Mouse (Mus musculus) CH12.LX (cell line): ENCODE measurements around the gene Cd163. TPM values are rescaled to one million over a fixed set of nuclear protein-coding genes. Genes with fewer than 3 reads are reported as not detected.

Experiments used
- DNase-seq: peaks from one replicate; pipeline ENCODE4 v3.0.0-alpha.2; 2013; ENCODE audit errors: extremely low read depth
- H3K27ac ChIP-seq: 2 replicates; pipeline ENCODE4 v1.5.1; 2012; ENCODE audit warnings: low read depth, mild to moderate bottlenecking, control low read depth, moderate library complexity; ENCODE audit not compliant: insufficient read depth
- H3K27me3 ChIP-seq: replicated peaks from 2 replicates; pipeline ENCODE3; 2012; ENCODE audit warnings: inconsistent platforms
- H3K36me3 ChIP-seq, 2 experiments: replicated peaks in 1 of 2; 2 replicates each; pipeline versions ENCODE3 to v1.6.1; 2012; ENCODE audit warnings: inconsistent platforms in 1 of 2, low read length in 1 of 2, mild to moderate bottlenecking in 1 of 2, mixed read lengths in 1 of 2, moderate library complexity in 1 of 2; ENCODE audit not compliant: control insufficient read depth in 1 of 2, insufficient read depth in 1 of 2
- H3K4me1 ChIP-seq, 2 experiments: 2 replicates each; pipeline ENCODE4 v1.6.1; 2012; ENCODE audit warnings: inconsistent platforms in 1 of 2, moderate library complexity in 1 of 2; ENCODE audit not compliant: insufficient read depth in 2 of 2, control insufficient read depth in 1 of 2
- H3K4me2 ChIP-seq: 2 replicates; pipeline ENCODE4 v1.6.1; 2012; ENCODE audit warnings: low read depth, mild to moderate bottlenecking, control low read depth; ENCODE audit not compliant: poor library complexity, insufficient read depth, severe bottlenecking
- H3K4me3 ChIP-seq, 3 experiments: fragments of 150-350 bp in 1 of 3; sonication (generic) in 1 of 3; replicated peaks in 1 of 3; 2 replicates each; pipeline versions ENCODE3 to v1.5.1; 2011 to 2012; ENCODE audit warnings: low read depth in 2 of 3, low read length in 2 of 3, mild to moderate bottlenecking in 2 of 3, moderate library complexity in 2 of 3, control low read depth in 1 of 3, improper control_type of control experiment in 1 of 3, inconsistent platforms in 1 of 3, mixed read lengths in 1 of 3; ENCODE audit not compliant: poor library complexity in 1 of 3
- H3K79me2 ChIP-seq: replicated peaks from 2 replicates; pipeline ENCODE4 v1.6.1; 2012; ENCODE audit warnings: mild to moderate bottlenecking, moderate library complexity; ENCODE audit not compliant: control insufficient read depth, poor library complexity, insufficient read depth, severe bottlenecking; ENCODE audit errors: extremely low read depth
- H3K9ac ChIP-seq: 2 replicates; pipeline ENCODE4 v1.6.1; 2012; ENCODE audit warnings: low read depth, mild to moderate bottlenecking, control low read depth, moderate library complexity; ENCODE audit not compliant: insufficient read depth
- H3K9me3 ChIP-seq: replicated peaks from 2 replicates; pipeline ENCODE3; 2012; ENCODE audit warnings: low read length, inconsistent platforms, mixed read lengths
- BHLHE40 ChIP-seq: IDR thresholded peaks from 2 replicates; pipeline ENCODE4 v1.6.1; 2011; ENCODE audit warnings: mild to moderate bottlenecking, low read depth, low read length, improper control_type of control experiment
- CTCF ChIP-seq, 2 experiments: IDR thresholded peaks in 1 of 2; conservative IDR thresholded peaks in 1 of 2; 2 replicates each; pipeline ENCODE4 v1.5.1; 2011 to 2012; ENCODE audit warnings: low read depth in 2 of 2, low read length in 2 of 2, improper control_type of control experiment in 1 of 2, inconsistent platforms in 1 of 2, mild to moderate bottlenecking in 1 of 2, moderate library complexity in 1 of 2
- E2F4 ChIP-seq: IDR thresholded peaks from 2 replicates; pipeline ENCODE4 v1.6.1; 2011; ENCODE audit warnings: low read depth, low read length, improper control_type of control experiment; ENCODE audit not compliant: insufficient replicate concordance
- ETS1 ChIP-seq: conservative IDR thresholded peaks from 2 replicates; pipeline ENCODE4 v1.6.1; 2012; ENCODE audit warnings: low read depth, mild to moderate bottlenecking, inconsistent platforms, low read length, improper control_type of control experiment, moderate library complexity
- HCFC1 ChIP-seq: IDR thresholded peaks from 2 replicates; pipeline ENCODE4 v1.6.1; 2012; ENCODE audit warnings: low read depth, mild to moderate bottlenecking, inconsistent platforms, low read length, improper control_type of control experiment
- KAT2A ChIP-seq: IDR thresholded peaks from 2 replicates; pipeline ENCODE4 v1.6.1; 2012; ENCODE audit warnings: low read length, improper control_type of control experiment, inconsistent platforms; ENCODE audit not compliant: insufficient replicate concordance
- MAFK ChIP-seq: IDR thresholded peaks from 2 replicates; pipeline ENCODE4 v1.6.1; 2011; ENCODE audit warnings: low read length, improper control_type of control experiment; ENCODE audit not compliant: insufficient replicate concordance
- MXI1 ChIP-seq: IDR thresholded peaks from 2 replicates; pipeline ENCODE4 v1.6.1; 2011; ENCODE audit warnings: mild to moderate bottlenecking, low read depth, low read length, improper control_type of control experiment
- NRF1 ChIP-seq: IDR thresholded peaks from 2 replicates; pipeline ENCODE4 v1.6.1; 2014; ENCODE audit warnings: low read depth, mild to moderate bottlenecking, inconsistent platforms, low read length, improper control_type of control experiment, moderate library complexity
- PAX5 ChIP-seq: IDR thresholded peaks from 2 replicates; pipeline ENCODE4 v1.6.1; 2012; ENCODE audit warnings: low read length, inconsistent platforms, mixed read lengths
- RAD21 ChIP-seq: IDR thresholded peaks from 2 replicates; pipeline ENCODE4 v1.6.1; 2011; ENCODE audit warnings: low read depth, mild to moderate bottlenecking, low read length, improper control_type of control experiment, moderate library complexity
- RCOR1 ChIP-seq: conservative IDR thresholded peaks from 2 replicates; pipeline ENCODE4 v1.6.1; 2012; ENCODE audit warnings: low read depth, mild to moderate bottlenecking, inconsistent platforms, low read length, improper control_type of control experiment
- SIN3A ChIP-seq: IDR thresholded peaks from 2 replicates; pipeline ENCODE4 v1.6.1; 2012; ENCODE audit warnings: low read length, improper control_type of control experiment, inconsistent platforms
- SMC3 ChIP-seq: IDR thresholded peaks from 2 replicates; pipeline ENCODE4 v1.6.1; 2011; ENCODE audit warnings: low read depth, low read length, improper control_type of control experiment
- TBP ChIP-seq: conservative IDR thresholded peaks from 2 replicates; pipeline ENCODE4 v1.6.1; 2011; ENCODE audit warnings: low read depth, low read length, improper control_type of control experiment
- TCF12 ChIP-seq: IDR thresholded peaks from 2 replicates; pipeline ENCODE4 v1.6.1; 2014; ENCODE audit warnings: low read depth, mild to moderate bottlenecking, inconsistent platforms, low read length, improper control_type of control experiment
- UBTF ChIP-seq: IDR thresholded peaks from 2 replicates; pipeline ENCODE4 v1.6.1; 2012; ENCODE audit warnings: low read depth, mild to moderate bottlenecking, inconsistent platforms, low read length, improper control_type of control experiment, moderate library complexity
- USF1 ChIP-seq: IDR thresholded peaks from 2 replicates; pipeline ENCODE4 v1.6.1; 2014; ENCODE audit warnings: low read depth, mild to moderate bottlenecking, inconsistent platforms, low read length, improper control_type of control experiment
- ZC3H11A ChIP-seq: IDR thresholded peaks from 2 replicates; pipeline ENCODE4 v1.6.1; 2012; ENCODE audit warnings: low read depth, mild to moderate bottlenecking, inconsistent platforms, low read length, improper control_type of control experiment
- ZKSCAN1 ChIP-seq: IDR thresholded peaks from 2 replicates; pipeline ENCODE4 v1.6.1; 2012; ENCODE audit warnings: low read depth, inconsistent platforms, low read length, improper control_type of control experiment, borderline replicate concordance
- dilution Hi-C: fragments of 300-500 bp; cut with MboI; formaldehyde crosslinking; loops from 2 replicates; pipeline ENCODE4 v1.14.3; 2020; ENCODE audit warnings: low sequenced_read_pairs; ENCODE audit not compliant: extremely low pct_unique_long_range_greater_than_20kb, extremely low pct_ligation_motif_present
- in situ Hi-C: fragments of 300-500 bp; cut with MboI; formaldehyde crosslinking; loops from 3 replicates; pipeline ENCODE4 v1.14.3; 2019; ENCODE audit warnings: low sequenced_read_pairs, low pct_ligation_motif_present, low pct_unique_long_range_greater_than_20kb, mixed read lengths
- polyA plus RNA-seq: library from polyadenylated mRNA; unstranded; fragments of >175 nt; gene quantifications from 2 replicates; pipeline ENCODE4 v1.2.1, GENCODE M21; 2012; ENCODE audit warnings: low read depth; ENCODE audit not compliant: insufficient read length
- total RNA-seq, 2 experiments: library from RNA; depleted of rRNA; stranded (reverse); fragments of 300-350 nt in 1 of 2; fragments of >200 nt in 1 of 2; gene quantifications; 2 replicates each; pipeline ENCODE4 v1.2.3; 2012 to 2014

Gene Cd163
- total and polyA plus RNA-seq, 3 experiments: not detected

- Histone ChIP-seq H3K27ac (no peak overlapping the region), H3K36me3 (no peaks in the 10 kb centered on the region), H3K4me2 (no peak overlapping the region), H3K4me1 (no peaks in the 10 kb centered on the region), H3K27me3 (peaks cover 43% of the 10 kb centered on the region), H3K79me2 (no peaks in the 10 kb centered on the region), H3K9me3 (no peaks in the 10 kb centered on the region), H3K9ac (no peak overlapping the region), H3K4me3 (no peak overlapping the region)
- DNase-seq: peak; percentile 6
- in situ Hi-C loops: no loop called here
- peak; percentile 38; the same call in 1 of the 2 replicates for TF ChIP-seq SMC3
- TF ChIP-seq CTCF (conservative IDR thresholded peaks at IDR 0.05 in 1 of 2, IDR thresholded peaks at IDR 0.05 in 1 of 2; ENCODE audit: low read depth in 2 of 2, low read length in 2 of 2): peak; percentile 38 to 55
- TF ChIP-seq ZC3H11A: no peak
- dilution Hi-C loops: no loop called here
Observed at GRCm38 (mm10) chr6:124329622-124330021, 25.2 kb downstream of the Cd163 start.

GRCm38 (mm10) chr6:124345096-124345495 lies 40.6 kb downstream of the Cd163 start:
- no peaks in the 10 kb centered on the region for H3K36me3 ChIP-seq
- H3K9ac ChIP-seq: no peak overlapping the region
- peaks cover 68% of the 10 kb centered on the region for H3K27me3 ChIP-seq
- no peak for DNase-seq
- H3K4me2 ChIP-seq: no peak overlapping the region
- H3K9me3 ChIP-seq: peaks cover 8% of the 10 kb centered on the region
- in situ Hi-C loops: no loop called here
- no peak overlapping the region for H3K27ac ChIP-seq
- no peak overlapping the region for H3K4me3 ChIP-seq
- dilution Hi-C loops: no loop called here
- H3K4me1 ChIP-seq: no peaks in the 10 kb centered on the region
- TF ChIP-seq RCOR1: no peak
- TF ChIP-seq SIN3A: no peak
- no peak for TF ChIP-seq TBP
- no peak for TF ChIP-seq MXI1
- TF ChIP-seq USF1: no peak
- TF ChIP-seq ETS1: no peak
- no peak for TF ChIP-seq MAFK
- TF ChIP-seq CTCF (conservative IDR thresholded peaks at IDR 0.05 in 1 of 2, IDR thresholded peaks at IDR 0.05 in 1 of 2; ENCODE audit: low read depth in 2 of 2, low read length in 2 of 2): no peak
- no peak for TF ChIP-seq E2F4
- TF ChIP-seq HCFC1: no peak
- TF ChIP-seq PAX5: no peak
- TF ChIP-seq RAD21: no peak
- TF ChIP-seq KAT2A: no peak
- TF ChIP-seq UBTF: no peak
- no peak for TF ChIP-seq NRF1
- no peak for TF ChIP-seq BHLHE40
- TF ChIP-seq TCF12: no peak
- no peak for TF ChIP-seq ZKSCAN1
- H3K79me2 ChIP-seq: no peaks in the 10 kb centered on the region
